Mouse (Mus musculus): Measurements from ENCODE around the gene Rcan2. TPM values are rescaled to one million over a fixed set of nuclear protein-coding genes. Genes with fewer than 3 reads are reported as not detected.

The Rcan2 gene
- polyA plus RNA-seq, 1 experiment from 2014 or later: 5.9 TPM

Other genes with a start within 250 kb of the Rcan2 start
- gene Pla2g7, start 233.3 kb upstream of the Rcan2 start, polyA plus RNA-seq (2015; fragmentation: Nextera tagmentation; extraction: Ambion mirVana): 12.3 and 16.0 TPM in 2 replicates
- 0.14 TPM in 1 of 2 replicates, not detected in the other for gene Tdrd6, start 171.1 kb upstream of the Rcan2 start, polyA plus RNA-seq (2015; fragmentation: Nextera tagmentation; extraction: Ambion mirVana)
- 27.5 and 31.8 TPM in 2 replicates for gene Slc25a27, start 134.1 kb upstream of the Rcan2 start, polyA plus RNA-seq (2015; fragmentation: Nextera tagmentation; extraction: Ambion mirVana)
- gene Cyp39a1, start 133.9 kb upstream of the Rcan2 start, polyA plus RNA-seq (2015; fragmentation: Nextera tagmentation; extraction: Ambion mirVana): 23.9 and 27.0 TPM in 2 replicates

Measured in limb, embryonic 15.5 days (tissue).